Mouse (Mus musculus) myocyte (in vitro differentiated cells): ENCODE data around the gene Reg4.

ENCODE experiments used
- CEBPB ChIP-seq: IDR thresholded peaks from 2 replicates; pipeline ENCODE4 v1.6.1; 2011; ENCODE audit warnings: mild to moderate bottlenecking, moderate library complexity; ENCODE audit not compliant: poor library complexity, insufficient read depth, severe bottlenecking
- E2F4 ChIP-seq: IDR thresholded peaks from one replicate; pipeline ENCODE4 v1.6.1; 2011; ENCODE audit warnings: mild to moderate bottlenecking, control low read depth, moderate library complexity; ENCODE audit not compliant: insufficient read depth
- MAX ChIP-seq: IDR thresholded peaks from one replicate; pipeline ENCODE4 v1.6.1; 2011; ENCODE audit warnings: low read depth, mild to moderate bottlenecking, control low read depth
- MYOD1 ChIP-seq, 3 experiments: IDR thresholded peaks; one replicate each; pipeline ENCODE4 v1.6.1; 2011; ENCODE audit warnings: control low read depth in 2 of 3, low read depth in 2 of 3, mild to moderate bottlenecking in 2 of 3, moderate library complexity in 1 of 3; ENCODE audit not compliant: insufficient read length in 2 of 3, control insufficient read depth in 1 of 3
- MYOG ChIP-seq, 3 experiments: IDR thresholded peaks; one replicate each; pipeline ENCODE4 v1.6.1; 2011; ENCODE audit warnings: control low read depth in 2 of 3, low read depth in 2 of 3, mild to moderate bottlenecking in 2 of 3; ENCODE audit not compliant: insufficient read length in 2 of 3, control insufficient read depth in 1 of 3, insufficient read depth in 1 of 3
- POLR2A ChIP-seq: IDR thresholded peaks from one replicate; pipeline ENCODE4 v1.6.1; 2011; ENCODE audit warnings: low read depth, mild to moderate bottlenecking, control low read depth, moderate library complexity; ENCODE audit not compliant: insufficient read length
- POLR2AphosphoS2 ChIP-seq: IDR thresholded peaks from one replicate; pipeline ENCODE4 v1.6.1; 2011; ENCODE audit warnings: low read depth, control low read depth; ENCODE audit not compliant: insufficient read length
- REST ChIP-seq: IDR thresholded peaks from one replicate; pipeline ENCODE4 v1.6.1; 2011; ENCODE audit warnings: mild to moderate bottlenecking, control low read depth, moderate library complexity; ENCODE audit not compliant: insufficient read depth, insufficient read length
- SRF ChIP-seq: IDR thresholded peaks from one replicate; pipeline ENCODE4 v1.6.1; 2011; ENCODE audit warnings: low read depth; ENCODE audit not compliant: control insufficient read depth, insufficient read length
- TCF12 ChIP-seq: IDR thresholded peaks from one replicate; pipeline ENCODE4 v1.6.1; 2011; ENCODE audit warnings: mild to moderate bottlenecking, control low read depth; ENCODE audit not compliant: poor library complexity, insufficient read depth, severe bottlenecking
- USF1 ChIP-seq: IDR thresholded peaks from one replicate; pipeline ENCODE4 v1.6.1; 2011; ENCODE audit warnings: low read depth, mild to moderate bottlenecking, control low read depth, moderate library complexity

DNA sequence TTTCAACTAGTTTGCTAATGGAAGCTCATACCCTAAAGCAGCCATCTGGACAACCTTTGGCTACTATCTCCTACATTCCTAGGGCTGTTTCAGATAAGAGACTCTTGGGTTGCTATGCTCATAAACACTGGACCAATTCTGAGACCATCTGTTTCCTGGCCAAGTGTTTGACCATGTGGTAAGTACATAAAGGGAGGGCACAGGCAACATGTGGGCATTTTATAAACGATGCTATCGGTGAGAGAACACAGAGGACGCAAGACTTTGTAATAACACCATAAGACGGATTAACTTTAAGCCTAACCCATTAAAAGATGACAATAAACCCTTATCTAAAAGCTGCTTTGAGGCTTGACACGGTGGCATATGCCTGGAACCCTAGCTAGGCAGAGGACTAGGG is 18.7 kb upstream of the Reg4 start:
- TF ChIP-seq POLR2A (no peak), MYOD1 (IDR thresholded peaks at IDR 0.05; ENCODE audit: control insufficient read depth in 1 of 3, insufficient read length in 2 of 3, low read depth in 2 of 3) (no peak), MAX (no peak), TCF12 (no peak), POLR2AphosphoS2 (no peak), CEBPB (no peak), USF1 (no peak), E2F4 (no peak), SRF (no peak), MYOG (IDR thresholded peaks at IDR 0.05; ENCODE audit: control insufficient read depth in 1 of 3, insufficient read depth in 1 of 3, insufficient read length in 2 of 3, low read depth in 2 of 3) (no peak), REST (no peak)
